Mouse (Mus musculus): ENCODE measurements around the gene Btbd35f15.
"Not testable (repeated sequence)": the region's sequence is repeated elsewhere in the genome, so short reads cannot be mapped to it uniquely, and the experiment has no call there.

Btbd35f15 gene

GRCm38 (mm10) chrX:33577214-33577613, at the start of gene Btbd35f15:
TSS of gene Btbd35f15 (minus strand) at chrX:33577314.
- DNase-seq (ENCODE audit: low spot score in 2 of 2): not testable (repeated sequence)

All from urinary bladder, postnatal 36 days (tissue).